Mouse (Mus musculus) embryonic facial prominence, embryonic 13.5 days (tissue): Measurements from ENCODE around the gene Glis3. TPM values are rescaled to one million over a fixed set of nuclear protein-coding genes. Genes with fewer than 3 reads are reported as not detected.

Experiments
- ATAC-seq: fragments of 200-750 bp; cut with Nextera tagmentation; 2 replicates; pipeline ENCODE4 v1.8.0; 2017; ENCODE audit warnings: low read depth; ENCODE audit not compliant: insufficient number of reproducible peaks, insufficient read depth, low FRiP score, low TSS enrichment
- H3K27ac ChIP-seq: fragments of 300-500 bp; sonication (generic); 2 replicates; pipeline ENCODE4 v1.5.1; 2015; ENCODE audit warnings: moderate library complexity, mild to moderate bottlenecking, inconsistent platforms
- H3K27me3 ChIP-seq: fragments of 300-500 bp; sonication (generic); 2 replicates; pipeline ENCODE4 v1.6.1; 2015; ENCODE audit warnings: mild to moderate bottlenecking, inconsistent platforms
- H3K36me3 ChIP-seq: fragments of 300-500 bp; sonication (generic); 2 replicates; pipeline ENCODE4 v1.6.1; 2015; ENCODE audit warnings: mild to moderate bottlenecking, inconsistent platforms
- H3K4me1 ChIP-seq: fragments of 300-500 bp; sonication (generic); 2 replicates; pipeline ENCODE4 v1.6.1; 2015; ENCODE audit warnings: inconsistent platforms
- H3K4me2 ChIP-seq: fragments of 300-500 bp; sonication (generic); 2 replicates; pipeline ENCODE4 v1.6.1; 2015; ENCODE audit warnings: moderate library complexity, mild to moderate bottlenecking, inconsistent platforms
- H3K4me3 ChIP-seq: fragments of 300-500 bp; sonication (generic); 2 replicates; pipeline ENCODE4 v1.5.1; 2015; ENCODE audit warnings: mild to moderate bottlenecking, inconsistent platforms
- H3K9ac ChIP-seq: fragments of 300-500 bp; sonication (generic); 2 replicates; pipeline ENCODE4 v1.6.1; 2015; ENCODE audit warnings: mild to moderate bottlenecking, inconsistent platforms
- H3K9me3 ChIP-seq: fragments of 300-500 bp; sonication (generic); 2 replicates; pipeline ENCODE4 v1.6.1; 2016; ENCODE audit warnings: inconsistent platforms
- WGBS: fragments of 180-500 bp; shearing (Covaris S2); methylation state at CpG from one replicate; pipeline ENCODE4 v1.1.7; 2015; ENCODE audit warnings: mixed read lengths; 5-methylcytosine and 5-hydroxymethylcytosine counted together
- polyA plus RNA-seq: library from polyadenylated mRNA; unstranded; fragments of >200 nt; fragmentation: Nextera tagmentation; extraction: Ambion mirVana; gene quantifications from 2 replicates; pipeline ENCODE4 v1.2.1, GENCODE M21; 2015

Glis3 gene
- 15.2 and 15.7 TPM in 2 replicates for polyA plus RNA-seq

DNA sequence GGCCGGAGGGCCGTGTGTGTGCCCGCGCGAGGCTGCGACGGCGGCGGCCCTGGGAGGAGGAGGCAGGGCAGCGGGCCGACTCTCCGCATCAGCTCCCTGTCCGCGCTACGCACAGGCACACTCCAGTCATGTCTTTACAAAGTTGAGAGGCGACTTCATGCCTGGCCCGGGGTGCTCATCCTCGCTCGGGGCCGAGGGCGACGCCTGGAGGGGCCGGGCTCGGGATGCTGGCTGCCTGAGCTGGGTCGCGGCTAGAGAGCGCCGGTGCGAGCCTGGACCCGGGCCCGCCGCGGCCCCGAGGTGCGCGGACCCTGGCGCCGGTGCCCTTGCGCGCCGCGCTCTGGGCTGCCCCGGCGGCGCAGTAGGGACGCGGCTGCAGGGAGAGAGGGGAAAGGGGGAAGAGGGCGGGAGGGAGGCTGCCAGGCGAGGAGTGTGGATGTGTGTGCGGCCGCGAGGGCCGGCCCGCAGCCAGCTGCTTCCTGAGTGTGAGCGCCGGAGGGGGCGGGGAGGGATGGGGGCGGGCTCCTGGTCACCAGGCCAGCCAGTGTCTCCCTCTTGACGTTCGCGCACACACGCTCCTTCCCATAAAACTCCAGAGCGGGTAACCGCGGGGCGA, at the start of gene Glis3:
Glis3 (minus strand) TSS at position 302 of the 616 bp plus-strand sequence.
- Histone ChIP-seq H3K36me3 (no peaks in the 10 kb centered on the region), H3K27ac (peak within 1 kb of the TSS; percentile 78), H3K4me2 (peak within 1 kb of the TSS; percentile 98), H3K9me3 (no peaks in the 10 kb centered on the region), H3K27me3 (peaks cover 40% of the 10 kb centered on the region), H3K9ac (peak within 1 kb of the TSS; percentile 86), H3K4me1 (peaks cover 28% of the 10 kb centered on the region), H3K4me3 (peak within 1 kb of the TSS; percentile 72)
- ATAC-seq = peak; percentile 80; the same call in 1 of the 2 replicates
- WGBS = under 1% methylated on average over 66 of the region's 66 CpGs

- H3K9me3 ChIP-seq = no peaks in the 10 kb centered on the region
- H3K27ac ChIP-seq = no peak overlapping the region
- H3K4me3 ChIP-seq = no peak overlapping the region
- no peak overlapping the region for H3K9ac ChIP-seq
- no peaks in the 10 kb centered on the region for H3K27me3 ChIP-seq
- 51% methylated on average over 18 of the region's 18 CpGs for WGBS
- no peaks in the 10 kb centered on the region for H3K4me1 ChIP-seq
- H3K4me2 ChIP-seq = no peak overlapping the region
- H3K36me3 ChIP-seq = no peaks in the 10 kb centered on the region
- ATAC-seq = no peak
These were observed 46.4 kb upstream of the Glis3 start for GRCm38 (mm10) chr19:28726161-28726880.

- no peaks in the 10 kb centered on the region for H3K4me1 ChIP-seq
These were observed 44.8 kb upstream of the Glis3 start for GRCm38 (mm10) chr19:28724641-28725040.

DNA sequence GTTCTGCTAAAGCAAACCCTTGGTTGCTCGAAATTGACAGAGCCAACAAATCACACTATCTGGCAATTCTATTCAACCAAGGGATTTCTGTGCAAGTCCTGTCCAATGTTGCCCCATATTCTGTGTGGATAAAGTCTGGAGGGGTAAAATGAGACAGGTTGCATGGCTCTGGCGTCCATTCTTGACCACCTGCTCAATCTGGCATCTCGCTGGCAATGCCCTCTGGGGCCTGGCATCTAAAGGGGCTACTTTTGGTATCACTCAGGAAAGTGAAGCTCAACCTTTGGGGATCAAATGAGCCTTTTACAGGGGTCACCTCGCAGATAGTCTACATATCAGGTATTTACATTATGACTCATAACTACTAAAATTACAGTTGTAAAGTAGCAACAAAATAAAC, 42.7 kb upstream of the Glis3 start:
- WGBS = 83% methylated on average over 4 of the region's 4 CpGs
- H3K27ac ChIP-seq = no peak overlapping the region
- H3K4me3 ChIP-seq = no peak overlapping the region
- H3K4me2 ChIP-seq = no peak overlapping the region
- H3K4me1 ChIP-seq = no peaks in the 10 kb centered on the region
- H3K27me3 ChIP-seq = no peaks in the 10 kb centered on the region
- no peaks in the 10 kb centered on the region for H3K9me3 ChIP-seq
- no peaks in the 10 kb centered on the region for H3K36me3 ChIP-seq
- ATAC-seq = no peak
- no peak overlapping the region for H3K9ac ChIP-seq

More at GRCm38 (mm10) chr19:28724641-28725040, 44.8 kb upstream of the Glis3 start:
- Histone ChIP-seq H3K27ac (no peak overlapping the region), H3K27me3 (no peaks in the 10 kb centered on the region), H3K4me2 (no peak overlapping the region), H3K9ac (no peak overlapping the region), H3K36me3 (no peaks in the 10 kb centered on the region), H3K4me3 (no peak overlapping the region), H3K9me3 (no peaks in the 10 kb centered on the region)
- ATAC-seq = no peak
- 84% methylated on average over 7 of the region's 7 CpGs for WGBS

- Histone ChIP-seq H3K9ac (no peak overlapping the region), H3K27ac (no peak overlapping the region), H3K4me1 (no peaks in the 10 kb centered on the region), H3K4me3 (no peak overlapping the region), H3K4me2 (no peak overlapping the region), H3K9me3 (no peaks in the 10 kb centered on the region), H3K27me3 (no peaks in the 10 kb centered on the region), H3K36me3 (no peaks in the 10 kb centered on the region)
- 90% methylated on average over 10 of the region's 10 CpGs for WGBS
- no peak for ATAC-seq
These were observed 42.0 kb upstream of the Glis3 start for GRCm38 (mm10) chr19:28721834-28722233.

DNA sequence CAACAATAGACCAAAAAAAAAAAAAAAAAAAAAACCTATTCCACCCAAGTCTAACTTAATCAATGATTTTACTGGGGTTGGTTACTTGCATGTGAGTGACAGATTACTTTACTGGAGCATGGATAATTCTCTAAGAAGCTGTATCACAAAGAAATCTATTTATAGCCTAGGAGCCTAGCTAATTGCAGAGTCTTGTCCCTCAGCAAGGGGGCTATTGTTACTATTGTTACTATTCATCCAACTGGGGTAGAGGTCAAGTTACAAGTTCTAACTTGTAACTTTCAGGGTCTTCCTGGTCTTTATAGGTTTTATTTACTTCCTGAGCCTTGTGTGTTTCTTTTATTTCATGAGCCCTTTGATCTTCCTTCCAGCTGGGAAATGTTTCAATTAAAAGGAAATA, 40.1 kb upstream of the Glis3 start:
- H3K27ac ChIP-seq = no peak overlapping the region
- no peak overlapping the region for H3K9ac ChIP-seq
- no peak overlapping the region for H3K4me3 ChIP-seq
- ATAC-seq = no peak
- no peaks in the 10 kb centered on the region for H3K27me3 ChIP-seq
- H3K4me2 ChIP-seq = no peak overlapping the region
- no peaks in the 10 kb centered on the region for H3K36me3 ChIP-seq
- H3K4me1 ChIP-seq = peaks cover 9% of the 10 kb centered on the region
- H3K9me3 ChIP-seq = no peaks in the 10 kb centered on the region

- Histone ChIP-seq H3K9me3 (0 out of 2 replicates have a peak, but pooled peaks cover 5% of the 10 kb centered on the region), H3K4me3 (no peak overlapping the region), H3K36me3 (no peaks in the 10 kb centered on the region), H3K27me3 (no peaks in the 10 kb centered on the region), H3K9ac (no peak overlapping the region), H3K27ac (no peak overlapping the region), H3K4me1 (peaks cover 12% of the 10 kb centered on the region), H3K4me2 (no peak overlapping the region)
- WGBS = 60% methylated on average over 4 of the region's 4 CpGs
- ATAC-seq = no peak
These were observed 34.8 kb upstream of the Glis3 start for GRCm38 (mm10) chr19:28714674-28715073.

- H3K4me1 ChIP-seq = no peaks in the 10 kb centered on the region
- H3K27me3 ChIP-seq = no peaks in the 10 kb centered on the region
- no peaks in the 10 kb centered on the region for H3K36me3 ChIP-seq
- no peak overlapping the region for H3K9ac ChIP-seq
- WGBS = 61% methylated on average over 3 of the region's 3 CpGs
- H3K27ac ChIP-seq = no peak overlapping the region
- H3K4me3 ChIP-seq = no peak overlapping the region
- H3K4me2 ChIP-seq = no peak overlapping the region
- ATAC-seq = no peak
- no peaks in the 10 kb centered on the region for H3K9me3 ChIP-seq
These were observed 17.8 kb upstream of the Glis3 start for GRCm38 (mm10) chr19:28697718-28698117.

DNA sequence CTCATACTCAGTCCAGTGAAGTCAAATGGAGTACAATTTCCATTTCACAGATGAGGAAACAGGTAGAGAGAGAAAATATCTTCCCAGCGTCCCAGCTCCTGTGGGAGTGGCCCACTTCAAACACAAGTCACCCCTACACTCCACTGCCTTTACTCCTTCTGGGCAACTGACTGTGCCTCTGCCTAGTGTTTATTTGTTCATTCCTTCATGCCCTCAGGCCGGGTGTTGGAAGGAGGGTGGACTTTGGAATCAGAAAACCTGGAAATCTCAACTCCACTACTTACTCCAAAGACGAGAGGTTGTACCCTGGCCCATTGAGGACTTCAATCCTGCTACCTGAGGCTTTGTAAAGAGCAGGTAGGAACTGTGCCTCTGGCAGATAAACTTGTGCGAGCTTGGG, 6.5 kb upstream of the Glis3 start:
- Histone ChIP-seq H3K9ac (no peak overlapping the region), H3K27ac (no peak overlapping the region), H3K9me3 (no peaks in the 10 kb centered on the region), H3K4me3 (no peak overlapping the region), H3K4me2 (no peak overlapping the region), H3K27me3 (peaks cover 5% of the 10 kb centered on the region; the same call in 1 of the 2 replicates), H3K4me1 (no peaks in the 10 kb centered on the region), H3K36me3 (no peaks in the 10 kb centered on the region)
- WGBS = 69% methylated on average over 4 of the region's 4 CpGs
- no peak for ATAC-seq

DNA sequence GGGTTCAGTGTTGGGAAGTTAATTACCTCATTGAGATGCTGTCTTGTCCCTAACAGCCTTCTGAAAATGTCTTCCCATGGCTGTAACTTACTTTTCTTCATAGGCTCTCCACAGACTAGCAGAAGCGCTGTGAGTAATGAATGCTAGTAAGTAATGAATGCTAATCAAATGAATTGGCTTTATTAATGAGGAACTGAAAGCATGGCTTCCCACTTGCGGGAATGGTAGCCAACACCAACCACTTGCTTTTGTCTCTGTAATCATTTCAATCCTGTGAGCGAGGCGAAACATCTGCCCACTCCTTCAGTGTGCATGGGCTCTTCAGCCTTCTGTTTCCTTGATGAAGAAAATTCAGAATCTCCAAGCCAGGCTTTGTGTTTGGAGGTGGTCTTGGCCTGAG, 5.6 kb upstream of the Glis3 start:
- ATAC-seq = no peak
- Histone ChIP-seq H3K27me3 (peaks cover 11% of the 10 kb centered on the region), H3K36me3 (no peaks in the 10 kb centered on the region), H3K4me1 (peaks cover 2% of the 10 kb centered on the region), H3K4me2 (no peak overlapping the region), H3K9ac (no peak overlapping the region), H3K9me3 (no peaks in the 10 kb centered on the region), H3K27ac (no peak overlapping the region), H3K4me3 (no peak overlapping the region)
- 90% methylated on average over 4 of the region's 4 CpGs for WGBS

DNA sequence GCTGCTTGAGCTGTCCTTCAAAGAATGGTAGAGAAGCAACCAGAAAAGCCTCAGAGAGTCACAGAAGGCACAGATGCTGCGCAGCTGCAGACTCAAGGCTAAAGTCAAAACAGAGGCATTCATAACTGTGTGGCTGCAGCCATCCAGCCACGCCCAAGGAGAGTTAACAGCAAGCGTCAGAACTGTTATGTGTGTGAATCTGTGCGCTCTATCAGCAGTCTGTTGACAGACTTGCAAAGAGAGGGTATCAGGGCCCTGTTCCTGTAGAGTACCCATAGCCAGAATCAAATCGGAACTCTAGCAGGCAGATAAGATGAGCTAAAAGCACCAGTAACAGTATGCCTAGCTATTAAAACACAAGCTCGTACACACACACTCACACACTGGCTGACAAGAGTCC, 4.5 kb upstream of the Glis3 start:
- peaks cover 3% of the 10 kb centered on the region for H3K4me1 ChIP-seq
- WGBS = 70% methylated on average over 6 of the region's 6 CpGs
- ATAC-seq = no peak
- no peaks in the 10 kb centered on the region for H3K9me3 ChIP-seq
- H3K27ac ChIP-seq = no peak overlapping the region
- no peaks in the 10 kb centered on the region for H3K36me3 ChIP-seq
- no peak overlapping the region for H3K9ac ChIP-seq
- peaks cover 20% of the 10 kb centered on the region for H3K27me3 ChIP-seq
- H3K4me3 ChIP-seq = no peak overlapping the region
- no peak overlapping the region for H3K4me2 ChIP-seq

DNA sequence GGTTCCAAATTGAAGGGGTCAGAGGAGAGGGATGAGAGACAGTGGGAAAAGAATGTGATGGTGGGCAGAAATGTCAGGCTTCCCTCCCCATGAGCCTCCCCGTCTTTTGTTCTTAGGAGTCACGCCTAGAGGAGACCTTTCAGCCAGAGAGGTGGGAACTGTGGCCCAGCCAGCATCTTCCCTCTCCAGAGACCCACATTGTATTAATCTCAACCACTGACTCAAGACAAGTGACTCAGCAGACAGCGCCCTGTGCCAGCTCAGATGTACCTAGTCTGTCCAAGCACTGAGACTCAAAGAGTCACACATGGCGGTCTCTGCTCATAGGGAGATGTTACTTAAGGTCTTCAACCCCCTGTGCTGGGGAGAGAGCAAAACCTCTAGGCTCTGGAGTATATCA, 3.5 kb upstream of the Glis3 start:
- no peak for ATAC-seq
- WGBS = 91% methylated on average over 4 of the region's 4 CpGs
- H3K4me3 ChIP-seq = no peak overlapping the region

More for the DNA sequence above, 3.5 kb upstream of the Glis3 start:
- Histone ChIP-seq H3K27ac (no peak overlapping the region), H3K4me2 (no peak overlapping the region), H3K4me1 (peaks cover 9% of the 10 kb centered on the region), H3K9me3 (no peaks in the 10 kb centered on the region), H3K9ac (no peak overlapping the region), H3K36me3 (no peaks in the 10 kb centered on the region), H3K27me3 (peaks cover 27% of the 10 kb centered on the region)
